Mouse (Mus musculus): ENCODE data around the gene Nlrp10. TPM values are rescaled to one million over a fixed set of nuclear protein-coding genes. Genes with fewer than 3 reads are reported as not detected.

Nlrp10 gene
- under 1 TPM; 0.09 to 0.38 (median 0.24) TPM for total RNA-seq (2022)

DNA sequence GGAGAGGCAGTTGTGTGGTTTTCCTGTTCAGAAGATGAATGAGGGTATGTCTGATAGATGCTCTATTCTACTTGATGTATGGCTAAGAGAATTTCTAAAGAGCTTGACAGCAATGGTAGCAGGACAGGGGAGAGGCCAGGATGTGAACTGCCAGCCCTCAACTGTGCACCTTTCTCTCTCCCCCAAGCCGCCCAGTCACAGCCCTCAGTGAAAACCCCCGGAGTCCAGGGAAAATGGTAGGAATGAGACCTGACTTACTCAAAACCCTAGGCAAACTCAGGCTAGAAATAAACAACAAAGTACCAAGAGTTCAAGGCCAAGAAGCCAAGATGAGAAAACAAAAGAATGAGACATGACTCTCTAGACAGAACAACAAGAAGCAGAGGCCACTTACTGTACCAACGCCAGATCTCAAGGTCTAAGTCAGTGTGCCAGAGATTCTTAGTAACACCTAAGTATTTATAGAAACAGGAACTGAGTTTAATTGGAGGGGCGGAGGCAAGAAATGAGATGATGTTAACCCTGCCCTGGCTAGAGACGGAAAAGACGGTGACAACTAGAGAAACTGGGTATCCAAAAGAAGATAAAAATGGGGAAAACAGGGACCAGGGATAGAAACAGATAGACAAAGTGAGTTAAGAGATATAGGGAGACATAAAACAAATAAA lies at the start of gene Nlrp10:
Gene Nlrp10 (minus strand): TSS at position 453 of the 668 bp plus-strand sequence.
- no peak for DNase-seq

DNA sequence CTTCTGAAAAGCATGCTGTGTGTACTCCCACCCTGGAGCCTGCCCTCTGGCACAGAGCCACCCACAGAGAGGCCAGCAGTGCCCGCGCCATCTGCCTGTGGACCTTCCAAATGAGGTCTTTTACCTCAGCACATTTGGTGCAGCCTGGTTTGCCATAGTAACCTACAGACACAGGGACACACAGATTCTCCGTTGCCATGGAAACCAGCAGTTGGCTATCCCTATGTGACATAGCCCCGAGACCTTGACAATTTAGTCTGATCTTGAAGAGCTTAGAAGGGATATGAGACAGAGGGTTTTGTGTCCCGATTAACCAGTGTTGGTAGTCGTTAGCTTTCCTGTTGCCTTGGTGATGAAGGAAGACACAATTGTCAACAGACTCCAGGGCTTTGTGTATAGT lies 42.3 kb upstream of the Nlrp10 start:
- peak; percentile 70 for DNase-seq

DNA sequence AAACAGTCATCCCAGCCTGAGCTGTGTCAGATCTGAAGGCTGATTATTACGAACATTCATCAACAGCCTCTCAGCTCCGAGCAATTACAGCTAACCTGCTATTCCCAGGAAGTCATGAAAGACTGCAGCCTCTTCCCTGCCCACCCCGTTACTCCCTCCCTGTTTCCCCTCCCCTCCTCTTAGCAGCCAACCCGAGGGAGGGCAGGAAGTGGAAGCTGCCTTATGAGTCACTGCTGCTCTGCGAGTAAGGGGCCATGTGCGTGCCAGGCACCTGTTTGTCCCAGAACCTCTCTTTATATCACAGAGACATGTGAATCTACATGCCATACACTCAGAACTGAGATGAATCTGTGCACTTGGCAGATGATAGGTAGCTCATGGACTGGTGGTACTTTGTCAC lies 38.2 kb upstream of the Nlrp10 start:
- DNase-seq, result no peak

DNA sequence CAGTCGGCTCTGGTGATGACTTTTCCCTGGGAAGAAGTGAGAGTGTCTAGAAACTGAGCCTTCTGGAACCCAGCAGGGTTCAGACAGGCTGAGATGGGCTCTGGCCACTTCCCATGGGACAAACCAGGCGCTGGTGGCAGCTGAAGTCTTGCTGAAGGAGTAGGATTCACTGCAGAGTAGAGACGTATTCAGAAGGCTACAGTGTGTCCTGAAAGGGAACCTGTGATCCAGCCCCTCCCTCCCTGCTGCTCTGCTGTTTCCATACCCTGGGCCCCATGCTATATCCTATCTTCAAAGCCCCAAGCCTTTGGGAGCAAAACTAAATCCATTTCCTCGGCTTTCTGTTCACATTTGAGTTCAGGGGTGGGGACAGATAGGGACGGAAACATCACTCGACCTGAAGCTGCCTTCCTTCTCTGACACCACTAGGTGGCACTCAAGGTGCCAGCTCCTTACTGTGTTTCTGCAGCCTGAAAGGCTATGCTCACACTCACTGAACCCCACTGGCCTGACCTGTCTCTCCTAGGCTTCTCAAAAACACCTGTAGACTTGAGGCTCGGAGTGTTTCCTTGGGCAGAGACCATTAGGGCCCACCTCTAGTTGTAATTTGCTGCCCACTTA lies 36.9 kb upstream of the Nlrp10 start:
- DNase-seq, result no peak

DNA sequence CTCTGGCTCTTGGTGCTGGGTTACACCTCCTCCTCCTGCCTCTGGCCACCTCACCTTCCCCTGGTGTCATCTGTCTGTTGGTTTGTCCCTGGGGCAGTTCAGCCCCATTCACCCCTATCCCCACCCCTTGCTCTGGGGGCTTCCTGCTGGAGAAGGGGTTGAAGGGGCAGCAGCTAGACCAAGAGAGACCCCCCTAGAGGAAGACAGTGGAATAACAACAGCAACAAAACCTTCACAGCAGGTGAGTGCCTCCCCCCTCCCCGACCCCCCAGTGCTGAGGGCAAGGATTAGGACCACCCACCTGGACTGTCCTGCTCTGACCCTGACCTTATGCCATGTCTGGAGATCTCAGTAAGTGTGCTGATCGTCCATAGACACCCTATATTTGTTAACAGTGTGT lies 36.0 kb upstream of the Nlrp10 start:
- no peak for DNase-seq

DNA sequence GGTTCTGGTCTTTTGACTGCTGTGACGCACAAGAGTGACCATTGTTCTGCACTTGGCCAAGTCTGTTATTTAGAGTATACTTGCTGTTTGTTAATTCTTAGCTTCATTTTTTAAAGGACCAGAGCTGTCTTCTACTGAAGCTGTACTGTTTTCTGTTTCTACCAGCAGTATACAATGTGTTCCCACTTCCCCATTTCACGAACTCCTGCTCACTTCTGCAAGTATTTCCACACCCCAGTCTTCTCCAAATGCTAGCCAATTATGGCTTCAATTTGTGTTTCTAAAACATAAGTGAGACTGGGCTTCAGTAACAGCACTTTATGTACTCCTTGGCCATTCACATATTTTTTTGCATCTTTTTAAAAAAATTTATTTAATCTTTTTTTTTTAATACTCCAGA lies 27.8 kb upstream of the Nlrp10 start:
- DNase-seq, result no peak

DNA sequence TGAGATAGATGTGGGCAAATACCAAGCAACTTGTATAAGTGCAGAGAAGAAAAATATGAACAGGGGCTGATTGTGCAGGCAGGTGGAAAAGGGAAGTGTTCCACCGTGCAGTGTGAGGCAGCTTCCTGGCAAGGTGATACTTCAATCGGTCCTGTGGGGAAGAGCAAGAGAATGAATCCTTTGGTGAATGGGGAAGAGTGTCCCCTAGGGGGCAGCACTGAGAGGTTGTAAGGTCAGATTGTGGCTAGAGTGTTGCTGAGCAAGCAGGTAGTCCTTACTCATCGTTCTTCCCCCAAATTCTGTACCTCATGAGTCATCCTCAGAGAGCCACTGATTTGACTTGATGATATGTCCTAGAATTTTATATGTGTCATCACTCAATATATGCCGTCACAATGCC lies 24.2 kb upstream of the Nlrp10 start:
- DNase-seq, result no peak

DNA sequence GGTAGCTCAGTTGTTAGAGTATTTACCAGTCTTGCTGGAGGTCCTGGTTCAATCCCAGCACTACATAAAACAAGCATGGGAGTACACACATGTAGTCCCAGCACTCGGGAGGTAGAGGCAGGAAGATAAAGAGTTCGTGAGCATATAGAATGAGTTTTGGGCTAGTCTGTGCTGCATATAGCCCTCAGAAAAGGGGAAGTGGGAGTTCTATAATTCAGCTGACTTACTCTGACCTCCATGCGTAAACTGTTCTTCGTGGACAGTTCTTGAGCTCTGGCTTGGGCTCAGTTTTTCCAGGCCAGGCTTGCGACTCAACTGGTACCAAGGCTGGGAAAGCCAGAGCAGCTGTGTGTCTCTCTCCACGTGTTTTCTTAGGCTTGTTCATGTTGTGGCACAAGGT lies 22.8 kb upstream of the Nlrp10 start:
- no peak for DNase-seq

DNA sequence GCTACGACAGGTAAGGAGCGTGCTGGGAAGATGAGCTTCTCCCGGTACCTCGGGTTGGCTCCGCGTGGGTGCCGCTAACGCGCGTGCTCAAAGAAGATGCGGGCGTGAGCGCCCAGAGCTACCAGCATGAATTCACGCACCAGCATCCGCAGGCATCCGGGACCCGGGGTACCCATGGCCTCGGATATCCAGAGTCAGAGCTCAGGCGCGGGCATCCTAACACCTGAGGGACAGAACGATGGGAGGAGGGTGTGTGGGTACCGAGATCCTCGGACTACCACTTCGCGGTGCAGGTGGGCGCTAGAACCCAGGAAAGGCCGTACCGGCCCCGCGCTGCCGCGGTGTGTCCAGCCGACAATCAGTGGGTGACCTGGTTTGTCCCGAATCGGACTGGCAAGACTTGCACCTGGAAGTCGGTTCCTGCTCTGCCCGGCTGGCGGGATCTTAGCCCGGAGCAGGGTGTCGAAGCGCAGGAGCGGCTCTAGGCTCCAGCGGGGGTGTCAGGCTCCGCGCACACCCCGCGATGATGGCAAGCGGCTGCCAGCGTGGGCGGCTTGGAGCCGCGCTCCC lies 20.9 kb upstream of the Nlrp10 start:
- no peak for DNase-seq

DNA sequence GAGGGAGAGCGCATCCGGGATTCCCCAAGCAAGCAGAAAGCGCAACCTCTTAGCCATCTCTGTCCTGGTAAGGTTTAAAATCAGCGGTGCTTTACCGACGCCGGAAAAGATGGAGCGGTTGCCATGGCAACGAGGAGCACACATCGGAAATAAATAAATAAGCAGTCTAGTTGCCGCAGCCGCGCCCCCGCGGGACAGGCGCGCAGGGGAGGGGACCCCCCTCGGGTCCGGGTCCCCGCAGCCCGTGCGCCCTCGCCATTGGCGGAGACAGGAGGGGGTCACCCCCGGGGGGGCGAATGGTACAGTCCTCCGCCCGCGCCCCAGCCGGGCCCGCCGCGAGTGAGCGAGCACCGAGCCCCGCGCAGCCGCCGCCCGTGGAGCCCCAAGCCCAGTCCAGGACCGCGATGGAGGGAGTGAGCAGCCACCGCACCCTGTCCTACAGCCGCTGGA lies 20.4 kb upstream of the Nlrp10 start, which contains the start of gene Tub:
Gene Tub (plus strand): TSS at position 27 of the 450 bp plus-strand sequence.
- DNase-seq, result no peak

DNA sequence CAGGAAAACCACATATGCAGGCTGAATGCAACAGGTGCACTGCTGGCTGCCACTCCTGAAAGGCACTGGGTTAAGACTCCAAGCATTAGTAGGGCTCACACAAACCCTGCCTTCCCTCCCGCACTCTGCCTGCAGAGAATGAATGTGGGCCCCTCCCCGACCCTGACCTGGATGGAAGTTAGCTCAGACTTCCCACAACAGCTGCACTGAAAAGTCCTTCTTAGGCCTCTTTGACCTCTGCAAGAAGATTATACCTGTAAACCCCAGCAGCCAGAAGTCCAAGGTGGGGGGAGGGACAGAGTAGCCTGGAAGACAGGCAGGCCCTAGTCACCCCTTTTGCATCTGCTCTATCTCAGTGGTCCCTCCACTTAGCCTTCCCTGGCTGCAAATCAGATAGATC lies 19.3 kb upstream of the Nlrp10 start:
- DNase-seq, result no peak

DNA sequence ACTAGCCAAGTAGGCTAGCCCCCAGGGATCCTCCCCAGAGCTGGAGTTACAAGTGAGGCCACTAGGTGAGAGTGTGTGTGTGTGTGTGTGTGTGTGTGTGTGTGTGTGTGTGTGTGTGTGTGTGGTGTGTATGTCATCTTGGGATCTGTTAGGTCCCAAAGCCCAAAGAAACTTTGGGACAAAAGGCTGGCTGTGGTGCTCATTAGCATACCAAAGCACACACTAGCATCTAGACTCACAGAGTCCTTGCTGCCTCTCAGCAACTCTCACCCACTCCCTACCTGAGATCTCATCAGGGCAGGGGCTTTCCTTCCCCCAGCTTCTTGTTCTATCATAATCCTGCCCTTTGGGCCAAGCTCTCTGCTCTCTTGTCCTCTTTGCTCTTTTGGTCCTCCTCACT lies 18.6 kb upstream of the Nlrp10 start:
- DNase-seq, result no peak

DNA sequence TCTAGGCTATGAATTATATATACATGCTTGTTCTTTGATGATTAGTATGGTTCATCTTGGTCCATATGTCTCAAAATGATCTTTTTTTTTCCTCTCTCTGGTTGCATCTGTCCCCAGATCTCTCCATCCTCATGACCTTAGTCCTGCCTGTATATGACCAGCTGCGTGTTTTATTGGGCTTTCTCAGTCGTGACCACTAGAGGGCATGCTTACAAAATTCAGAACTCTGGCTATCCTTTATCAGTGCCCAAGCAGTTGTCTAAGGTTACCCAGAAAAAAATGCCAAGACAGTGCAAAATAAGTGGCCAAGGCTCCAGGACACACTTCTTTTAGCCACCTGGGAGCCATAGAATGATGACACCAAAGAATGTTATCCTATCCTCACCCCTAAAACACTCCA lies 14.0 kb upstream of the Nlrp10 start:
- DNase-seq, result no peak

DNA sequence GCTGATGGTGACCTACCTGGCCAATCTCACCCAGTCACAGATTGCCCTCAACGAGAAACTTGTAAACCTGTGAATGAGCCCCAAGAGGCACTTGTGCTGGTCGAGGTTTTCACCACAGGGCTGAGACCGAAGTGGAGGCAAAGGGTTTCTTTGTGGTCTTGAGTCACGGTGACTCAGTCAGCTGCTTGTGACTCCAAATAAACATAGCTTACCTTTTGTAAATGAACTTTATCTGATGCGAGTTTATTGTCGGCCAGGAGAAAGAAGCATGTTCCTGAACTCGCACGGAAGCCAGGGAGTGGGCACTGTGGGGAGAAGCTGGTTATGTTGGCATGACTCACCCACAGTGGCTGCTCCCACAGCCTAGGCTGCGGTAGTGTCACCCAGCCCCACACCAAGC lies 11.5 kb upstream of the Nlrp10 start:
- DNase-seq, result no peak

DNA sequence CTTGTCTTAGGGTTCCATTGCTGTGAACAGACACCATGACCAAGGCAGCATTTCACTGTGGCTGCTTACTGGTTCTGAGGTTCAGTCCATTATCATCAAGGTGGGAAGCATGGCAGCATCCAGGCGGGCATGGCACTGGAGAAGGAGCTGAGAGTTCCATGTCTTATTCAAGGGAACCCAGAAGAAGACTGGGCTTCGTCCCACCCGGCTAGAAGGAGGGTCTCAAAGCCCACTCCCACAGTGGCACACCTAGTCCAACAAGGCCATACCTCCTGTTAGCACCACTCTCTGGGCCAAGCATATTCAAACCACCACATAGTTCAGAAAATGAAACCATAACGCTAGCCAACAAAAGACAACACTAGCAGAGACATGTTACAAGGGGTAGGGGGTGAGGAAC lies 6.6 kb upstream of the Nlrp10 start:
- DNase-seq, result no peak

DNA sequence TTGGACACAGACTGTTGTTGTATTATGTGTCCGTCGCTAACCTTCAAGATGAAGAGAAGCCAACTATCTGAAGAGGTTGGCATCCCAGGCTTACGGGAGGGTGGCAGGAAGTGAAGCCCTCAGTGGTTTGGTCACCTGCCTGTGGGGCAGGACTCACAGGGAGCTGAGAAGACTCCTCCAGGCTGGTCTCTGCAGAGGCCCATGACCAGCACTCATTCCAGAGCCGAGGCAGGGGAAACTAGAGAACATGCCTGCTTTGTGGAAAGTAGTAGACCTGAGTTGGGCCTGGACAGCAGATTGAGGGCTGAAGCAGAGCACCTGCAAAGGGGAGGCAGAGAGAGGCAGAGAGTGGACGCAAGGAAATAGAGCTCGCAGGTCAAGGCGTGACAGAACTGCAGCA lies 5.4 kb upstream of the Nlrp10 start:
- DNase-seq, result no peak

DNA sequence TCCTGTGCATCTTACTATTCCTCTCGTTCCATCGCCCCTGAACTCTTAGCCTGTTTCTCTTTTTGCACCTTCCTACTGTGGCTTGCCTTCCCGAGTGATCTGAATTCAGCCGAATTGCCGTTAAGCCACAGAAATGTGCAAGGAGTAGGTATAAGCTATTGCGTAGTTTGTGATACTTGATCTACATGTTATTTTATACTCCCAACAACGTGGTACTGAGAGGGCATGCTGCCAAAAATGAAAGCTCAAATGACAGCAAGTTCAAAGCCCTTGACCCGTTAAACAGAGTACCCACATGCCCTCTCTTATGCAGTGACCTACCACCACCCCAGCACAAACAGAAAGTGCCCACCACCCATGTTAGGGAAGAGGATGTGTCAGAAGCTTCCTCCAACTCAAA lies 4.9 kb upstream of the Nlrp10 start:
- DNase-seq, result no peak

DNA sequence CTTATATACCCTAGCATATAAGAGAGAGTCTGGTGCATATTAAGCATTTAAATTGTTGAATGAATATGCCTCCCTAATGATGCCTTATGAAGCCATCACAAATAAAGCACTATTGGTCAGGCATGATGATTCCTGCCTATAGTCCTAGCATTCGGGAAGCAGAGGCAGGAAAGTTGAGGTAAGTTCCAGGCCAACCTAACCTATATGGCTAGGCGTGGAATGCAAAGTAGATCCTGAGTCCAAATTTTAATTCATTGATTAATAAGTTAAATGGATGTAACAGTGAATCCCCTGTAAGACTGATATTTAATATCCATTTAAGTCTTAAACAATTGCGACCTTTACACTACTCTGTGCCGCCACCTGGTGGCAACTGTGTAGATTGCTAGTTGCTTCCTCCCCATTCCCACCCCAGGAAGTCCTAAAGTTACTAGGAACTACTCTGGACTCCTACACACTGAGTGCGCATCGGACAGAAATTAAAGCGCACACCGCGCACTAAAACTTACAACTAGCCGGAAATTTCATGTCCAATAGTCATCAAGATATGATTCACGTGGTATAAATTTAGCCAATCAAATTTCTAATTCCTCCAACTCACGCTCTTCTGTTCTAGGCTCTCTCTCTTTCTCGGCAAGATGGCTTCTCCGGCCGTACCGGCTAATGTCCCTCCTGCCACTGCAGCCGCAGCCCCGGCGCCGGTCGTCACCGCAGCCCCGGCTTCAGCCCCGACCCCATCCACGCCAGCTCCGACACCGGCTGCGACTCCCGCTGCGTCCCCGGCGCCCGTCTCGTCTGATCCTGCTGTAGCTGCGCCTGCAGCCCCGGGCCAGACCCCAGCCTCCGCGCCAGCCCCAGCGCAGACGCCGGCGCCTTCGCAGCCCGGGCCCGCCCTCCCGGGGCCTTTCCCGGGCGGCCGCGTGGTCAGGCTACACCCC lies 4.1 kb upstream of the Nlrp10 start, which contains the start of gene Eif3f:
Gene Eif3f (plus strand): TSS at position 624 of the 938 bp plus-strand sequence.
- DNase-seq, result peak; percentile 94

DNA sequence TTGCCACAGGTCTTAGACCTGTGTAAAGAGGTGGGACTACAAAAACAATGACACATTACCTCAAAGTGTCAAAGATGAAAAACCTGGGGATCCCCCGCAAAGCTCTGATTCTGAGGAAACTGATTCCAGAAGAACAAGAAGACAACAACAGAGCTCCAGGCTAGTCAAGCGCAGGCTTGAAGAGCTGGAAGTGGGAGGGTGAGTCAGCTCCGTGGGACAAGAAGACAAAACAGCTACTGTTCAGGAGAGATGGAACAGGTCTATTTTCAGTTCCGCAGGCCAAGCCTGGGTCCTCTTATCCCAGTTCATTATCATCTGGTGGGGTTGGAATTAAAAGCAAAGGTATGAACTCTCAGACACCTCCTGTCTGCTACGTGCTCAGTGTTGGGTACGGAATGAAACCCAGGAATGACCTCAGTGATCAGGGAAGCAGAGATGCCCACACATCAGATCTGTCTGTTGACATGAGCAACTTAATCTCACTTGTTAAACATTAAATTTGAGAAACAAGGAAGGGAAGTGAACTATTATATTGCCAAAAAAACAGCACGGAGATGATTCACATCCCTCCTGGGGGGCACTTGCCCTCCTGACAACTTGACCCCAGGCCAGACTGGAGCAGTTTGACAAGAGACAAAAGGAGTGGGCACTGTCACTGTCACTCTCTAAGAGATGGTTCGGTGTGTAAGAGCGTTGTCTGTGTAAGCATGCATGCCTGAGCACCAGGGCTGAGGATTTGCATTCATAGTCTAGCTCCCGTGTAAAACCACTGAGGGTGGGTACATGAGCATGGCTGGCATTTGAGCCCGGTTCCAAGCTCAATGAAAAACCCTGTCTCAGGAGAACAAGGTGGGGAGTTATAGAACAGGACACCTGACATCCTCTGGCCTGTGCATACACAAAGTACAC lies 1.4 kb downstream of the Nlrp10 start:
- no peak for DNase-seq

DNA sequence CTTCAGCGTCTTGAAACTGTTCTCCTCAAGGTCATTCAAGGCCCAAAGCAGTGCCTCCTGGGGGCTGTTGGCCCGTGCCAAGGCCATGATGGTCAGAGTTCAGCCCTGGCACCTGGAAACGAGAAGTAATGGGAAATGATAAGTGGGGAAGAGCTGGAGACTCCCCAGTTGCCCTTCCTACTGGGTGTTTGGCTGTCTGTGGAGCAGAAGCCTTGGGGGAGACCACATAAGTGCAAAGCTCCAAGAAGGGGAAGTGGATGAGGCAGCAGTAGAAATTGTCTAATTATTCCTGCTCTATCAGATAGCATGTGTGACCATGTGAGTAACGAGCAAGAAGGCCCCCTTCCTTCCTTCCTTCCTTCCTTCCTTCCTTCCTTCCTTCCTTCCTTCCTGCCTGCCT lies 2.9 kb downstream of the Nlrp10 start:
- DNase-seq, result no peak

DNA sequence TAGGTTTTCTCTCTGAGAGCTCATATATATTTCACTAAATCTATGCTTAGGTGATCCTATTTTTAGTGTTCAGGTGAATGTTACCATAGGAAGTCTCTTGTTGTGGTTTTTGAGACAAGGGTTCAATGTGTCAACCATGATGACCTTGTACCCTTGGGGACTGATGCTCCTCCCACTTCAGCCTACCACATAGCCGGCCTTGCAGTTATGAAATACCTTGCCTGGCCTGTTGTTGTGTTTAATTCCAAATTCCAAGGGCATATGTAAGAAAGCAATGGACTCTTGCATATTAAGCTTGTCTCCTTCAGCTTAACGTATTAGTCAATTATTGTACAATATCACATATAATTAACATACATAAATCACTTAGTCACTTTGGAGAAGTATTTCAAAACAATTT lies 26.0 kb downstream of the Nlrp10 start:
- no peak for DNase-seq

DNA sequence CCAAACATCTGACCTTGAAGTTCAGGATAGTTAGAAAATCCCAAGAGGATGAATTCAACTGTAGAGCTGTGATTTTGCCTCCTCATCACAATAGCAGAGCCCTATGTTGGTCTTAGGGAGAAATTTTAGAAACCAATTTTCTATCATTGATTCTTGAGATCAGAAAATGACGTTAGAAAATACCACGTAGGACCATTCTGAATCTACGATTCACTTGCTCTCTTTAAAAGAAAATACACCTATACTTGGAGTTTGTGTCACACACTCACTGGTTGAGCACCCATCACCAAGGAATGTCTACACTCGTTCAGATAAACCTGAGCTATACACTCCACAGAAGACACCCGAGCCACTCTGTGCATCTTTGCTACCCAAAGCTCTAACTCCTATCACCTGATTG lies 35.7 kb downstream of the Nlrp10 start, which contains the start of gene Olfr519:
Gene Olfr519 (minus strand): TSS at position 101 of the 400 bp plus-strand sequence.
- no peak for DNase-seq
